Mouse (Mus musculus): Measurements from ENCODE around the gene Pmvk.
A peak's percentile ranks its signal among the peaks of the same experiment; 100 is the strongest.

DNA sequence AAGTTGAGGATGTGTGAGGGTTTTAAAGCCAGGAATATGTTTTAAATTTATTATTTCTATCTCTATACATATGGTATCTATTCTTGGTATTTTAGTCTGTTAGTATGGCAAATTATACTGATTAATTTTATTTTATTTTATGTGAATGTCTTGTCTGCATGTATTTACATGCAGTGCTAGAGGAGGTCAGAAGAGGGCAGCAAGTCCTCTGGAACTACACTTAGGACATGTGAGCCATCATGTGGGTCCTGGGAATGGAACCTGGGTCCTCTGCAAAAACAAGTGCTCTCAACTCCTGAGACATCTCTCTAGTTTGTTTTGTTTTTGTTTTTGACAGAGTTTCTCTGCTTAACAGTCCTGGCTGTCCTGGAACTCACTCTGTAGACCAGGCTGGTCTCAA, 47.1 kb downstream of the Pmvk start:
- TF ChIP-seq POLR2A (IDR thresholded peaks at IDR 0.05; ENCODE audit: borderline replicate concordance, insufficient read depth, low read length) = no peak
- peak; percentile 31; the same call in 1 of the 2 replicates for TF ChIP-seq CTCF (IDR thresholded peaks at IDR 0.05; ENCODE audit: borderline replicate concordance, insufficient read depth, low read depth, low read length)
